Mouse (Mus musculus): ENCODE results near the gene Dgkb. TPM values are rescaled to one million over a fixed set of nuclear protein-coding genes. Genes with fewer than 3 reads are reported as not detected.

The Dgkb gene
- polyA plus RNA-seq, 1 experiment from 2014 or later: 3.3 TPM

GRCm38 (mm10) chr12:38309885-38310284, 492.4 kb downstream of the Dgkb start:
- Histone ChIP-seq H3K4me2 (no peak overlapping the region), H3K9me3 (no peaks in the 10 kb centered on the region), H3K27ac (no peak overlapping the region), H3K4me3 (no peak overlapping the region), H3K27me3 (no peaks in the 10 kb centered on the region), H3K4me1 (replicated peaks) (no peaks in the 10 kb centered on the region), H3K9ac (no peak overlapping the region), H3K36me3 (no peaks in the 10 kb centered on the region)
- ATAC-seq (ENCODE audit: low FRiP score): no peak

- no peaks in the 10 kb centered on the region for H3K9me3 ChIP-seq
- no peaks in the 10 kb centered on the region for H3K4me1 ChIP-seq (replicated peaks)
- H3K4me3 ChIP-seq: no peak overlapping the region
- WGBS: 29% methylated on average over 1 of the region's 1 CpGs
- H3K27ac ChIP-seq: no peak overlapping the region
- ATAC-seq (ENCODE audit: low FRiP score): no peak
- H3K27me3 ChIP-seq: no peaks in the 10 kb centered on the region
- no peak overlapping the region for H3K9ac ChIP-seq
- H3K36me3 ChIP-seq: no peaks in the 10 kb centered on the region
- H3K4me2 ChIP-seq: no peak overlapping the region
Observed at GRCm38 (mm10) chr12:38327729-38328271, 510.3 kb downstream of the Dgkb start.

GRCm38 (mm10) chr12:38328779-38329178, 511.3 kb downstream of the Dgkb start:
- ATAC-seq (ENCODE audit: low FRiP score): no peak
- Histone ChIP-seq H3K27ac (no peak overlapping the region), H3K4me3 (no peak overlapping the region), H3K36me3 (no peaks in the 10 kb centered on the region), H3K27me3 (no peaks in the 10 kb centered on the region), H3K4me1 (replicated peaks) (no peaks in the 10 kb centered on the region), H3K9me3 (no peaks in the 10 kb centered on the region), H3K9ac (no peak overlapping the region), H3K4me2 (no peak overlapping the region)

DNA sequence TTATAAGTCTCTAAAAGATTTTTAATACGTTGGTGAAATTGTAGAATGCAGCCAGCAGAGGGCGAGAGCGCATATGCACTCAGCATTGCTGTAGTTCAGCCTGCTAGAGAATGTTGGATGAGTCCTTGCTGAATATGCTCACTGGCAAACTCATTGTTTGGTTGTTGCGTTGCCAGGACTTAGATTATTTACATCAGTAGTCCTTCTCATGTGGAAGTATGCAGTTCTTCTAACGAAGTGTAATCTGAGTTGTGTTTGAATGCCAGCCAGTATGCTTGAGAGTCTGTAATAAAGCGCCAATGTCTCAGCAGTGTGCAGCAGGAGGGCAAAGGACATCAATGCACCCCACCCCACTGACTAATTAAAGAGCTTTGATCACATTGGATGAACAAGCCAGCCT, 525.1 kb downstream of the Dgkb start:
- H3K9me3 ChIP-seq: no peaks in the 10 kb centered on the region
- peak; percentile 91 for ATAC-seq (ENCODE audit: low FRiP score)
- no peak overlapping the region for H3K9ac ChIP-seq
- 10% methylated on average over 6 of the region's 6 CpGs for WGBS
- no peaks in the 10 kb centered on the region for H3K36me3 ChIP-seq
- H3K27me3 ChIP-seq: no peaks in the 10 kb centered on the region
- no peak overlapping the region for H3K27ac ChIP-seq
- H3K4me1 ChIP-seq (replicated peaks): 0 out of 2 replicates have a peak, but pooled peaks cover 2% of the 10 kb centered on the region
- 0 out of 2 replicates have a peak overlapping the region, but pooled peaks have one; percentile 18 for H3K4me2 ChIP-seq
- no peak overlapping the region for H3K4me3 ChIP-seq

GRCm38 (mm10) chr12:38352481-38352880, 535.0 kb downstream of the Dgkb start:
- H3K4me2 ChIP-seq: no peak overlapping the region
- ATAC-seq (ENCODE audit: low FRiP score): no peak
- H3K36me3 ChIP-seq: no peaks in the 10 kb centered on the region
- H3K9ac ChIP-seq: no peak overlapping the region
- H3K4me1 ChIP-seq (replicated peaks): no peaks in the 10 kb centered on the region
- whole genome bisulfite sequencing: 93% methylated on average over 3 of the region's 3 CpGs
- H3K9me3 ChIP-seq: no peaks in the 10 kb centered on the region
- H3K27ac ChIP-seq: no peak overlapping the region
- H3K4me3 ChIP-seq: no peak overlapping the region
- H3K27me3 ChIP-seq: no peaks in the 10 kb centered on the region

DNA sequence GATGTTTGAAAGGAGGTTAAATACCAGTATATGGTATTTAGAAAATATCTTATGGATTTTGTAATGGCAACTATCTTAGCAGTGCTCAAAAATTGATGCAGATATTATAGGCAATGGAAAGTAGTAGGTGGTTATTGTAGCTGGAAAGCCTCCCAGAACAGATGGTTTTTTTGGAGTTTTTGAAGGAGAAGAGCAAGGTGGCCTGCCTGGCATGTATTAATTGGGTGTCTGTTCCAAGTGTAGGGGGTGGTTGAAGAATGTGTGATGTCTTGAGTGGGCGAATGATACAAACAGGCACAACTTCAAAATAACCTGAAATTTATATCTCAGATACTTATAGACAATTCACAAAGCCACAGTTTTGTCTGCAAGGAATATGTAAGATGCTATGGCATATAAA, 538.9 kb downstream of the Dgkb start:
- H3K4me3 ChIP-seq: no peak overlapping the region
- no peaks in the 10 kb centered on the region for H3K36me3 ChIP-seq
- no peak overlapping the region for H3K27ac ChIP-seq
- no peak overlapping the region for H3K4me2 ChIP-seq
- H3K4me1 ChIP-seq (replicated peaks): no peaks in the 10 kb centered on the region
- H3K9me3 ChIP-seq: no peaks in the 10 kb centered on the region
- ATAC-seq (ENCODE audit: low FRiP score): no peak
- 78% methylated on average over 1 of the region's 1 CpGs for WGBS
- no peaks in the 10 kb centered on the region for H3K27me3 ChIP-seq
- H3K9ac ChIP-seq: no peak overlapping the region

DNA sequence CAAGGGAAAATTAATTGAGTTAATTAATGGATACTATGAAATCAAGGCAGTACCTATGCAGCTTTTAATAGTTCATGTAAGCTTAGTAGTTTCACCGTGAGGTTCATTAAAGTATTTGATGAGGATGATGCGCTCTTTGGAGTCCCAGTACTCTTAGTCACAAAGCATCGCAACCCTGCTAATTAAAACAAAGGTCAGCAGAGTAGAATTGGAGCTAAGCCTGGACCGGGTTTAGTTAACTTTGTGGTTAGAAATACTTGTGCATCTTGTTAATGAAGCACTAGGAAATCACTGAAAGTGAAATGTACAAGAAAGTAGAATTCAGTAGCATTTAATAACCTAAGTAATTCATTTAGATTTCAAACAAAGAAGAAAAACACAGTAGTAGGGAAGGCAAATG, 544.0 kb downstream of the Dgkb start:
- 91% methylated on average over 4 of the region's 4 CpGs for WGBS
- ATAC-seq (ENCODE audit: low FRiP score): no peak
- Histone ChIP-seq H3K27ac (no peak overlapping the region), H3K9ac (no peak overlapping the region), H3K36me3 (no peaks in the 10 kb centered on the region), H3K4me3 (no peak overlapping the region), H3K27me3 (no peaks in the 10 kb centered on the region), H3K9me3 (no peaks in the 10 kb centered on the region), H3K4me1 (replicated peaks) (no peaks in the 10 kb centered on the region), H3K4me2 (no peak overlapping the region)

DNA sequence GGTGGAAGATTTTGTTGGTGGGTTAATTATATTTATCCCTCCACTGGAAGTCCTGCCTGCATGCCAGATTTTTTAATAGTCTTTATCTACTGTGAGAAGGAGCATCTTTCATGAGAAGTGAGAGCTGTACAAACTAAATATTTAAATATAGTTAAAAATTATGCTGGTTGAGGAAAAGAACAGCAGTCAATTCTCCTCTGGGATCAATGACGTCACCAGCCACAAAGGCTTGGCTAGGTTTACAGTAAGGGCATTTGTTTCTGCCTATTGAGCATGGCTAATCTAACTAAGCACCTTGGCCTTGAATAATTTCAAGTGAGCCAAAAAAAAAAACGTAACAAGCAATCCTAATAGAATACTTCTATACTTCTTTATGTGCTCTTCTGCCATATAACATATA, 554.1 kb downstream of the Dgkb start:
- no peak for ATAC-seq (ENCODE audit: low FRiP score)
- Histone ChIP-seq H3K4me3 (no peak overlapping the region), H3K36me3 (no peaks in the 10 kb centered on the region), H3K4me1 (replicated peaks) (no peaks in the 10 kb centered on the region), H3K9me3 (no peaks in the 10 kb centered on the region), H3K27ac (no peak overlapping the region), H3K27me3 (no peaks in the 10 kb centered on the region), H3K4me2 (no peak overlapping the region), H3K9ac (no peak overlapping the region)
- WGBS: 60% methylated on average over 2 of the region's 2 CpGs

DNA sequence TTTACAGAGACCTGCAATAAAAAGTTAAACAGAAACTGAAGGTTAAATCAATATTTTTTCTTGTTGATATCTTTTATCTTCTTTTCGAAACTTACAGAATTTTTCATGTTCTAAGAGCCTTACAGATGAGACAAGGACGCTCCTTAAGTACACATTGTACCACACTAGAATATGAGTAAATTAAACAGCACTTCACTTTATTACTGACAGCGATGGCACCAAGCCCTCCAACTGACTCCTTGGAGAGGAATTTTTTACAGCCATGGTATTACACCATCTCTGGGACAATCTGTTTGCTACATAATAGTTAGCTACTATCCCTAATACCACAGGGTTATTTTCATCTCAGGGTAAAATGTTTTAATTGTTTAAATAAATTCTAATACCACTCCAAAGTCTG, 556.6 kb downstream of the Dgkb start:
- Histone ChIP-seq H3K36me3 (no peaks in the 10 kb centered on the region), H3K4me1 (replicated peaks) (no peaks in the 10 kb centered on the region), H3K4me3 (no peak overlapping the region), H3K9me3 (no peaks in the 10 kb centered on the region), H3K4me2 (no peak overlapping the region), H3K27ac (no peak overlapping the region), H3K27me3 (no peaks in the 10 kb centered on the region), H3K9ac (no peak overlapping the region)
- 81% methylated on average over 3 of the region's 3 CpGs for WGBS
- no peak for ATAC-seq (ENCODE audit: low FRiP score)

GRCm38 (mm10) chr12:38385942-38386341, 568.4 kb downstream of the Dgkb start:
- H3K27me3 ChIP-seq: no peaks in the 10 kb centered on the region
- no peak overlapping the region for H3K4me3 ChIP-seq
- no peak overlapping the region for H3K4me2 ChIP-seq
- H3K36me3 ChIP-seq: no peaks in the 10 kb centered on the region
- H3K9me3 ChIP-seq: no peaks in the 10 kb centered on the region
- H3K27ac ChIP-seq: no peak overlapping the region
- H3K9ac ChIP-seq: no peak overlapping the region
- no peak for ATAC-seq (ENCODE audit: low FRiP score)
- WGBS: 80% methylated on average over 6 of the region's 6 CpGs
- no peaks in the 10 kb centered on the region for H3K4me1 ChIP-seq (replicated peaks)

GRCm38 (mm10) chr12:38386991-38387390, 569.5 kb downstream of the Dgkb start:
- H3K27ac ChIP-seq: no peak overlapping the region
- ATAC-seq (ENCODE audit: low FRiP score): no peak
- WGBS: 67% methylated on average over 1 of the region's 1 CpGs
- no peaks in the 10 kb centered on the region for H3K9me3 ChIP-seq
- H3K4me2 ChIP-seq: no peak overlapping the region
- no peak overlapping the region for H3K9ac ChIP-seq
- no peaks in the 10 kb centered on the region for H3K4me1 ChIP-seq (replicated peaks)
- H3K4me3 ChIP-seq: no peak overlapping the region
- H3K27me3 ChIP-seq: no peaks in the 10 kb centered on the region
- H3K36me3 ChIP-seq: no peaks in the 10 kb centered on the region

DNA sequence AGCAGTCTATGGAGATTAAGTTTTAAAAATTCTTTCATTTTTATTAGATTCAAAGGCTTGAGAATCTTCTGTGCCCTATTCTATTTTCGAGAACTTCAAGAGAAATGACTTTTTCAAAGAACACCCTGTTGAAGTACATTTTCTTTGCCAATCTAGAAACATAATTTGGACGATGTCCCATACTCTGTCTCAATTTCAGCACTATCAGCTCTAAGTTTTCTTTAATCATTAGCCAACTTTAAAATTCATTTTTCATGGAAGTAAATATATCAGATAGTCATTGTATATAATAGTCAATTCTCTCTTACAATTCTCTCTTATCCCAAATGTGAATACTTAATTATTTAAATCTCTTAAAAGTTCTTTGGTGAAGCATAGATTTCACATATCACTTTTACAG, 570.1 kb downstream of the Dgkb start:
- Histone ChIP-seq H3K27me3 (no peaks in the 10 kb centered on the region), H3K9me3 (no peaks in the 10 kb centered on the region), H3K4me1 (replicated peaks) (no peaks in the 10 kb centered on the region), H3K36me3 (no peaks in the 10 kb centered on the region), H3K27ac (no peak overlapping the region), H3K9ac (no peak overlapping the region), H3K4me3 (no peak overlapping the region), H3K4me2 (no peak overlapping the region)
- 84% methylated on average over 2 of the region's 2 CpGs for WGBS
- ATAC-seq (ENCODE audit: low FRiP score): no peak

- Histone ChIP-seq H3K4me1 (replicated peaks) (no peaks in the 10 kb centered on the region), H3K4me2 (no peak overlapping the region), H3K9ac (no peak overlapping the region), H3K27ac (no peak overlapping the region), H3K36me3 (no peaks in the 10 kb centered on the region), H3K9me3 (no peaks in the 10 kb centered on the region), H3K4me3 (no peak overlapping the region), H3K27me3 (no peaks in the 10 kb centered on the region)
- 86% methylated on average over 5 of the region's 5 CpGs for WGBS
- ATAC-seq (ENCODE audit: low FRiP score): no peak
Observed at GRCm38 (mm10) chr12:38388243-38388642, 570.7 kb downstream of the Dgkb start.
